Mouse (Mus musculus) hematopoietic stem cell, adult 5-6 weeks (primary cell): ENCODE data around the gene Zfp628. TPM values are rescaled to one million over a fixed set of nuclear protein-coding genes. Genes with fewer than 3 reads are reported as not detected.

Source experiments
- ATAC-seq, 2 experiments: fragments of 125-278 bp in 1 of 2; replicated peaks in 1 of 2; 2 replicates each; pipeline ENCODE4 v1.8.0; 2016 to 2017; ENCODE audit warnings: inconsistent platforms in 2 of 2, mild to moderate bottlenecking in 2 of 2, moderate number of reproducible peaks in 2 of 2, low read depth in 1 of 2, moderate TSS enrichment in 1 of 2; ENCODE audit not compliant: low FRiP score in 2 of 2, poor library complexity in 2 of 2, severe bottlenecking in 2 of 2, insufficient read depth in 1 of 2, low TSS enrichment in 1 of 2
- total RNA-seq: library from RNA; stranded (forward); fragments of 172-1452, 232-1000 nt; gene quantifications from 2 replicates; pipeline ENCODE4 v1.2.3, GENCODE M21; 2017

Zfp628 gene
- total RNA-seq, 1 experiment from 2014 or later = 2.2 TPM

DNA sequence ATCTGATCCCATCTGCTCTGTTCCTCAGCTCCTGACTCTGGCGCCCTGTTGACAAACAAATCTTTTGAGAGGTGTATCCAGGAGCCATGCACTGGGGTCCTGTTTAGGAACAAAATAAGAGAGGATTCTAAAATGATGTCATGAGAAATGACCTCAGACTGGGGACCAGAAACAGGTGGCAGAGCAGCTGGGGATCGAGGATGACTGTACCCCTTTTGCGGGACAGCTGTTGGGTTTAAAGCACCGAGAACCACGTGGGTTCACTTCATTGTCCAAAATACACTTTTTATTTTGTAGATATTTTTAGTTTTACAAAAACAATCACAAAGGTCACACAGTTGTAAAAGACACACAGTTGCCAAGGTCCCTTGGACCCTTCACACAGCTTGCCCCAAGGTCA is 50.0 kb downstream of the Zfp628 start:
- no peak for ATAC-seq

DNA sequence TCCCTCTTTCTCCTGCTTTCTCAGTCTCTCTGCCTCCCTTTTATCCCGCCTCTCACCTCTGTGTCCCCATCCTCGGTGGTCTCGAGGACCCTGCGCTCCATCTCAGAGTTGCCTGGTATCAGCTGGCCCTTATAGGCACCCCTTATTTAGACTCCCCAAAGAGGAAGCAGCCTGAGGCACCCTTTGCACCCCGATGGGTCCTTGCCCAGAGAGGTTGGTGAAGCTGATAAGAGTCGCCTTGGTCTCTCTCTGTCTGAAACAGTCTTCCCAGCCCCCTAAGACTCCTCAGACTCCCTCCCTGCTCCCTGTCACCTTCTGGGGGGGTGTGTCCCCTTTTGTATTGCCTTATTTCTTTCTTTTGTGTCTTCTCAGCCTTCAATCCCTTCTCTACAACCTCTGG is 56.1 kb downstream of the Zfp628 start, which contains the start of gene Sbk3:
Sbk3 (minus strand) TSS at position 101 of the 400 bp plus-strand sequence.
- ATAC-seq = no peak

Other genes with a start within 250 kb of the Zfp628 start
- gene Hspbp1, start 230.1 kb upstream of the Zfp628 start, total RNA-seq = 19.0 and 25.2 TPM in 2 replicates
- 0.20 and 2.6 TPM in 2 replicates for gene Brsk1, start 224.6 kb upstream of the Zfp628 start, total RNA-seq
- gene Tmem150b, start 190.0 kb upstream of the Zfp628 start, total RNA-seq = 5.0 and 7.3 TPM in 2 replicates
- gene Kmt5c, start 175.1 kb upstream of the Zfp628 start, total RNA-seq = 40.6 and 46.4 TPM in 2 replicates
- gene Cox6b2, start 162.1 kb upstream of the Zfp628 start, total RNA-seq = 14.1 and 53.9 TPM in 2 replicates
- not detected in 2 replicates for gene Fam71e2, start 143.9 kb upstream of the Zfp628 start, total RNA-seq
- gene Il11, start 132.4 kb upstream of the Zfp628 start, total RNA-seq = 0.25 and 0.74 TPM in 2 replicates
- gene Tmem190, start 132.3 kb upstream of the Zfp628 start, total RNA-seq = 1.3 TPM in 1 of 2 replicates, not detected in the other
- 9.3 and 19.0 TPM in 2 replicates for gene Tmem238, start 125.6 kb upstream of the Zfp628 start, total RNA-seq
- 736 and 741 TPM in 2 replicates for gene Rpl28, start 122.3 kb upstream of the Zfp628 start, total RNA-seq
- gene Ube2s, start 102.6 kb upstream of the Zfp628 start, total RNA-seq = 137 and 174 TPM in 2 replicates
- 0.06 and 0.45 TPM in 2 replicates for gene Shisa7, start 70.5 kb upstream of the Zfp628 start, total RNA-seq
- gene Isoc2b, start 45.0 kb upstream of the Zfp628 start, total RNA-seq = 59.8 and 69.7 TPM in 2 replicates
- gene Isoc2a, start 38.1 kb upstream of the Zfp628 start, total RNA-seq = 7.1 and 9.0 TPM in 2 replicates
- not detected in 2 replicates for gene Gm36210, start 8.7 kb upstream of the Zfp628 start, total RNA-seq
- gene Nat14, start 6.8 kb downstream of the Zfp628 start, total RNA-seq = not detected in 2 replicates
- not detected in 2 replicates for gene Ssc5d, start 10.6 kb downstream of the Zfp628 start, total RNA-seq
- gene Sbk2, start 49.2 kb downstream of the Zfp628 start, total RNA-seq = not detected in 2 replicates
- not detected in 2 replicates for gene Sbk3, start 56.0 kb downstream of the Zfp628 start, total RNA-seq
- gene Zfp579, start 80.9 kb downstream of the Zfp628 start, total RNA-seq = 5.7 and 6.6 TPM in 2 replicates
- 3.0 and 12.6 TPM in 2 replicates for gene Zfp524, start 99.2 kb downstream of the Zfp628 start, total RNA-seq
- gene Fiz1, start 99.5 kb downstream of the Zfp628 start, total RNA-seq = 25.6 and 32.0 TPM in 2 replicates
- gene Gm44973, start 100.3 kb downstream of the Zfp628 start, total RNA-seq = 0.31 TPM in 1 of 2 replicates, not detected in the other
- 13.9 and 14.0 TPM in 2 replicates for gene Zfp865, start 105.2 kb downstream of the Zfp628 start, total RNA-seq
- not detected in 2 replicates for gene Ccdc106, start 105.3 kb downstream of the Zfp628 start, total RNA-seq
- gene 4632433K11Rik, start 118.9 kb downstream of the Zfp628 start, total RNA-seq = 1.3 TPM in 1 of 2 replicates, not detected in the other
- 3.9 and 5.9 TPM in 2 replicates for gene Zfp784, start 123.2 kb downstream of the Zfp628 start, total RNA-seq
- gene Zfp580, start 136.3 kb downstream of the Zfp628 start, total RNA-seq = 2.1 and 2.4 TPM in 2 replicates
- 229 and 261 TPM in 2 replicates for gene U2af2, start 146.9 kb downstream of the Zfp628 start, total RNA-seq
- 25.7 and 38.2 TPM in 2 replicates for gene Epn1, start 165.0 kb downstream of the Zfp628 start, total RNA-seq
- gene Rfpl4, start 201.7 kb downstream of the Zfp628 start, total RNA-seq = not detected in 2 replicates
- gene Rasl2-9, start 210.7 kb downstream of the Zfp628 start, total RNA-seq = not detected in 2 replicates
- gene Vmn1r55, start 234.5 kb downstream of the Zfp628 start, total RNA-seq = not detected in 2 replicates